Mouse (Mus musculus): ENCODE measurements around the gene Olfr10.

- TF ChIP-seq POLR2A (IDR thresholded peaks at IDR 0.05; ENCODE audit: insufficient read depth, low read length) = no peak
- no peak for TF ChIP-seq CTCF (IDR thresholded peaks at IDR 0.05; ENCODE audit: low read depth, low read length)
These were observed 34.8 kb upstream of the Olfr10 start for GRCm38 (mm10) chr11:49269761-49270160.
